In the genomic region with DNA sequence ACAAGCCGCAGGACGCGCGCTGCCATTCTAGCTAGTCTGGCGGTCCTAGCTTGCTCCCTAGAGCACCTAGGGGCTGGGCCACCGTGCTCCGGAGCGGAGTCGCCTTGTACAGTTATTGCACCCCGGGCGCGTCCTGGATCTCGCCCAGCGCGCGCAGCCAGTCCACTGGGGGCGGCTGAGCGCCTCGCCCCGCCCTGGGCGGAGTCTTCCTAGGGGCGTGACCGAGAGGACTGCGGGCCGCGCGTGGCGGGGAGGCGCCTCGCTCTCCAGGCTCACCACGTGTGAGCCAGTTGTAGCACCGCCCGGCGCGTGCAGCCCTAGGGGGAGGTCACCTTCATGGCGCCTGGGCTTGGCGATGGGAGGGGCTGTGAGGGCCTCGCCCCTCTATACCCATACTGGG, we compare ENCODE assay signal across 8 mouse cellular contexts. TPM values are rescaled to one million over a fixed set of nuclear protein-coding genes. Genes with fewer than 3 reads are reported as not detected.
DNase-seq lines count a peak whose midpoint lies in the region; ATAC-seq lines count a peak whose summit lies in the region.

No protein-coding gene starts in this region.

- ATAC-seq in embryonic facial prominence, embryonic 13.5 days (ENCODE audit: insufficient number of reproducible peaks, insufficient read depth, low FRiP score, low TSS enrichment, low read depth), result peak; percentile 83
- peak; percentile 85 for ATAC-seq in limb, embryonic 13.5 days (ENCODE audit: low FRiP score, low read depth)
- ATAC-seq in midbrain, embryonic 15.5 days (replicated peaks), result peak; percentile 78

- H3K4me1 ChIP-seq in embryonic facial prominence, embryonic 13.5 days, result peaks cover 35% of the 10 kb centered on the region
- peaks cover 35% of the 10 kb centered on the region for H3K4me1 ChIP-seq in limb, embryonic 13.5 days
- peaks cover 41% of the 10 kb centered on the region for H3K4me1 ChIP-seq in midbrain, embryonic 15.5 days

- under 1% methylated on average over 38 of the region's 38 CpGs for WGBS in embryonic facial prominence, embryonic 13.5 days
- WGBS in limb, embryonic 13.5 days, result under 1% methylated on average over 38 of the region's 38 CpGs
- under 1% methylated on average over 38 of the region's 38 CpGs for WGBS in midbrain, embryonic 15.5 days

- peak overlapping the region; percentile 96 for H3K9ac ChIP-seq in embryonic facial prominence, embryonic 13.5 days
- H3K9ac ChIP-seq in limb, embryonic 13.5 days, result peak overlapping the region; percentile 68
- H3K9ac ChIP-seq in midbrain, embryonic 15.5 days, result peak overlapping the region; percentile 99

- peak overlapping the region; percentile 84 for H3K4me3 ChIP-seq in embryonic facial prominence, embryonic 13.5 days
- peak overlapping the region; percentile 92 for H3K4me3 ChIP-seq in limb, embryonic 13.5 days
- H3K4me3 ChIP-seq in midbrain, embryonic 15.5 days, result peak overlapping the region; percentile 89

- no peaks in the 10 kb centered on the region for H3K9me3 ChIP-seq in embryonic facial prominence, embryonic 13.5 days
- H3K9me3 ChIP-seq in limb, embryonic 13.5 days, result no peaks in the 10 kb centered on the region
- H3K9me3 ChIP-seq in midbrain, embryonic 15.5 days, result no peaks in the 10 kb centered on the region

- peak overlapping the region; percentile 88 for H3K4me2 ChIP-seq in embryonic facial prominence, embryonic 13.5 days
- H3K4me2 ChIP-seq in limb, embryonic 13.5 days (replicated peaks), result peak overlapping the region; percentile 94
- peak overlapping the region; percentile 93 for H3K4me2 ChIP-seq in midbrain, embryonic 15.5 days

- peaks cover 5% of the 10 kb centered on the region; the same call in 1 of the 2 replicates for H3K36me3 ChIP-seq in embryonic facial prominence, embryonic 13.5 days
- peaks cover 10% of the 10 kb centered on the region for H3K36me3 ChIP-seq in limb, embryonic 13.5 days
- no peaks in the 10 kb centered on the region for H3K36me3 ChIP-seq in midbrain, embryonic 15.5 days (replicated peaks)

- peak; percentile 95 for DNase-seq in 3134 (ENCODE audit: extremely low read depth, insufficient read length, low spot score)
- peak; percentile 88 to 91 for DNase-seq in adrenal gland, postnatal 4 days (ENCODE audit: low spot score in 2 of 2)
- peak; percentile 92 for DNase-seq in heart, adult 8-10 months (ENCODE audit: low spot score)
- peak; percentile 96 for DNase-seq in kidney, adult 9 months
- DNase-seq in spleen, adult 18-20 months, result peak; percentile 80 to 89

- H3K27ac ChIP-seq in embryonic facial prominence, embryonic 13.5 days, result peak overlapping the region; percentile 100
- H3K27ac ChIP-seq in limb, embryonic 13.5 days, result peak overlapping the region; percentile 99
- H3K27ac ChIP-seq in midbrain, embryonic 15.5 days, result peak overlapping the region; percentile 100

- no peaks in the 10 kb centered on the region for H3K27me3 ChIP-seq in embryonic facial prominence, embryonic 13.5 days
- H3K27me3 ChIP-seq in limb, embryonic 13.5 days, result no peaks in the 10 kb centered on the region
- no peaks in the 10 kb centered on the region for H3K27me3 ChIP-seq in midbrain, embryonic 15.5 days (replicated peaks)

RNA-seq across cellular contexts. Expression of a gene that starts 0.8 kb away (rescaled TPM):
- 10 to 100 TPM; 50.9 to 51.1 TPM for total RNA-seq in adrenal gland, postnatal 4 days (2021)
- polyA plus RNA-seq in embryonic facial prominence, embryonic 13.5 days (2015; fragmentation: Nextera tagmentation; extraction: Ambion mirVana), result 13.1 and 13.2 TPM in 2 replicates
- total RNA-seq in heart, adult 8-10 months (2022), result 1 to 10 TPM; 5.5 to 8.5 (median 7.0) TPM
- 11.3 and 11.9 TPM in 2 replicates for polyA plus RNA-seq in limb, embryonic 13.5 days (2015; fragmentation: Nextera tagmentation; extraction: Ambion mirVana)
- 15.4 and 17.0 TPM in 2 replicates for polyA plus RNA-seq in midbrain, embryonic 15.5 days (2015; fragmentation: Nextera tagmentation; extraction: Ambion mirVana)

RNA-seq across cellular contexts. Expression of a gene that starts 16.1 kb away (rescaled TPM):
- total RNA-seq in adrenal gland, postnatal 4 days (2021), result 10 to 100 TPM; 18.5 to 20.2 TPM
- 44.1 and 47.8 TPM in 2 replicates for polyA plus RNA-seq in embryonic facial prominence, embryonic 13.5 days (2015; fragmentation: Nextera tagmentation; extraction: Ambion mirVana)
- total RNA-seq in heart, adult 8-10 months (2022), result 1 to 10 TPM; 5.8 to 7.6 (median 6.4) TPM
- polyA plus RNA-seq in limb, embryonic 13.5 days (2015; fragmentation: Nextera tagmentation; extraction: Ambion mirVana), result 45.5 and 48.6 TPM in 2 replicates
- polyA plus RNA-seq in midbrain, embryonic 15.5 days (2015; fragmentation: Nextera tagmentation; extraction: Ambion mirVana), result 18.0 and 20.2 TPM in 2 replicates

RNA-seq across cellular contexts. Expression of a gene that starts 16.7 kb away (rescaled TPM):
- total RNA-seq in adrenal gland, postnatal 4 days (2021), result under 1 TPM; 0.37 to 0.56 TPM
- 0.25 and 0.44 TPM in 2 replicates for polyA plus RNA-seq in embryonic facial prominence, embryonic 13.5 days (2015; fragmentation: Nextera tagmentation; extraction: Ambion mirVana)
- 1 to 10 TPM; 1.5 to 2.9 (median 2.3) TPM for total RNA-seq in heart, adult 8-10 months (2022)
- 0.18 and 0.19 TPM in 2 replicates for polyA plus RNA-seq in limb, embryonic 13.5 days (2015; fragmentation: Nextera tagmentation; extraction: Ambion mirVana)
- 1.9 and 2.5 TPM in 2 replicates for polyA plus RNA-seq in midbrain, embryonic 15.5 days (2015; fragmentation: Nextera tagmentation; extraction: Ambion mirVana)

RNA-seq across cellular contexts. Expression of a gene that starts 22.3 kb away (rescaled TPM):
- total RNA-seq in adrenal gland, postnatal 4 days (2021), result 1 to 10 TPM; 4.4 to 4.5 TPM
- polyA plus RNA-seq in embryonic facial prominence, embryonic 13.5 days (2015; fragmentation: Nextera tagmentation; extraction: Ambion mirVana), result 2.1 and 2.3 TPM in 2 replicates
- total RNA-seq in heart, adult 8-10 months (2022), result not detected
- polyA plus RNA-seq in limb, embryonic 13.5 days (2015; fragmentation: Nextera tagmentation; extraction: Ambion mirVana), result 4.4 and 4.6 TPM in 2 replicates
- polyA plus RNA-seq in midbrain, embryonic 15.5 days (2015; fragmentation: Nextera tagmentation; extraction: Ambion mirVana), result 49.4 and 51.0 TPM in 2 replicates

RNA-seq across cellular contexts. Expression of a gene that starts 54.9 kb away (rescaled TPM):
- total RNA-seq in adrenal gland, postnatal 4 days (2021), result 1 to 10 TPM; 4.3 to 4.9 TPM
- polyA plus RNA-seq in embryonic facial prominence, embryonic 13.5 days (2015; fragmentation: Nextera tagmentation; extraction: Ambion mirVana), result 2.8 and 2.9 TPM in 2 replicates
- total RNA-seq in heart, adult 8-10 months (2022), result 1 to 10 TPM; 3.3 to 4.2 (median 4.1) TPM
- polyA plus RNA-seq in limb, embryonic 13.5 days (2015; fragmentation: Nextera tagmentation; extraction: Ambion mirVana), result 1.5 and 2.2 TPM in 2 replicates
- 1.9 and 2.0 TPM in 2 replicates for polyA plus RNA-seq in midbrain, embryonic 15.5 days (2015; fragmentation: Nextera tagmentation; extraction: Ambion mirVana)

Comparison
In these comparisons a context has a peak if more than half of its experiments do, and no peak if none do; other contexts are left out.
1. Peak in every context shown above with its lines: DNase-seq, ATAC-seq, H3K4me3 ChIP-seq and H3K27ac ChIP-seq.